ENCODE assay signal across 8 mouse cellular contexts in the genomic region with DNA sequence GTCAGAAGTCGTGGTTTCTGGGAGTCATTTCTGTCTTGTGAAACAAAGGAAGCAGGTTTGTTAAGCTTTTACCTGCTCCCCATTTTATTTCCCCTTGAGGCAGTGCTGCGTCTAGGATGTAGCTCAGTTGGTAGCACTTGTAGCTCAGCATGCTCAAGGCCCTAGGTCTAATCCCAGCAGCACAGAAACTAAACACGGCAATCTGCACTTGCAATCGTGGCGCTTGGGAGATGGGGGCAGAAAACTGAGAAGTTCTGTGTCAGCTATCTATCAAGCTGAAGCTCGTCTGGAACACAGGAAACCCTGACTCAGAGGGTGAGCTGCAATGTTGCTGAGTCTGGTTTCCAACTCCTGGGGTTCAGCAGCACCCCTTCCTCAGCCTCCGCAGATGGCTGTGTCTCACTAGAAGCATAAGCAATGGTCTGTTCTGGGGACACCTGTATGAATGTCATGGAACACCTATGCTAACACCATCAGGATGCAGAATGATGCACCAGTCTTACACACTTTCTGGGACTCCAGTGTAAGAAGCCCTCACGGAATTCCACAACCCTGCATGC. TPM values are rescaled to one million over a fixed set of nuclear protein-coding genes. Genes with fewer than 3 reads are reported as not detected.
DNase-seq lines count a peak whose midpoint lies in the region; ATAC-seq and TF ChIP-seq lines count a peak whose summit lies in the region.

No protein-coding gene starts in this region.

- H3K9me3 ChIP-seq in stomach, embryonic 15.5 days: no peaks in the 10 kb centered on the region
- H3K9me3 ChIP-seq in stomach, postnatal 0 days (ENCODE audit: control insufficient read depth, low read length): no peaks in the 10 kb centered on the region
- H3K9me3 ChIP-seq in limb, embryonic 15.5 days: no peaks in the 10 kb centered on the region

- no peaks in the 10 kb centered on the region for H3K36me3 ChIP-seq in stomach, embryonic 15.5 days
- H3K36me3 ChIP-seq in stomach, postnatal 0 days (ENCODE audit: control insufficient read depth, insufficient read depth, low read length): peaks cover 5% of the 10 kb centered on the region; the same call in 1 of the 2 replicates
- peaks cover 9% of the 10 kb centered on the region; the same call in 1 of the 2 replicates for H3K36me3 ChIP-seq in limb, embryonic 15.5 days

- H3K9ac ChIP-seq in stomach, embryonic 15.5 days: no peak overlapping the region
- H3K9ac ChIP-seq in stomach, postnatal 0 days (ENCODE audit: low read length): no peak overlapping the region
- H3K9ac ChIP-seq in limb, embryonic 15.5 days: no peak overlapping the region

- TF ChIP-seq EP300 in stomach, postnatal 0 days (optimal IDR thresholded peaks at IDR 0.05): no peak

- WGBS in stomach, embryonic 15.5 days: 57% methylated on average over 8 of the region's 8 CpGs
- WGBS in stomach, postnatal 0 days: 56% methylated on average over 8 of the region's 8 CpGs
- WGBS in limb, embryonic 15.5 days: 62% methylated on average over 8 of the region's 8 CpGs

- intact Hi-C loops in heart, postnatal 36 days (cut with DNase I): loop anchor here (1.0 kb wide), 1 partner anchor 16 kb away; no protein-coding TSS in a partner anchor

- no peaks in the 10 kb centered on the region for H3K27me3 ChIP-seq in stomach, embryonic 15.5 days (replicated peaks)
- no peaks in the 10 kb centered on the region for H3K27me3 ChIP-seq in stomach, postnatal 0 days (ENCODE audit: control insufficient read depth, insufficient read depth, low read length)
- H3K27me3 ChIP-seq in limb, embryonic 15.5 days: no peaks in the 10 kb centered on the region; the same call in 1 of the 2 replicates

- peaks cover 17% of the 10 kb centered on the region for H3K4me1 ChIP-seq in stomach, embryonic 15.5 days
- no peaks in the 10 kb centered on the region for H3K4me1 ChIP-seq in stomach, postnatal 0 days (replicated peaks; ENCODE audit: control insufficient read depth, insufficient read depth)
- peaks cover 35% of the 10 kb centered on the region for H3K4me1 ChIP-seq in limb, embryonic 15.5 days

- peak; percentile 94 for DNase-seq in heart, adult 11 months
- DNase-seq in heart, postnatal 36 days: no peak
- DNase-seq in stomach, postnatal 0 days (ENCODE audit: low spot score): no peak
- DNase-seq in right cerebral cortex, postnatal 36 days (ENCODE audit: low spot score in 2 of 2): no peak
- DNase-seq in cerebellum, postnatal 10 days: no peak
- no peak for DNase-seq in ovary, postnatal 14 days (ENCODE audit: low spot score)

- H3K4me3 ChIP-seq in stomach, embryonic 15.5 days (replicated peaks): peak overlapping the region; percentile 67; the same call in 1 of the 2 replicates
- H3K4me3 ChIP-seq in stomach, postnatal 0 days (ENCODE audit: low read depth, low read length): no peak overlapping the region
- H3K4me3 ChIP-seq in limb, embryonic 15.5 days: peak overlapping the region; percentile 77; the same call in 1 of the 2 replicates

- no peak for TF ChIP-seq CTCF in stomach, postnatal 0 days (IDR thresholded peaks at IDR 0.05; ENCODE audit: low read depth)

- peak overlapping the region; percentile 90; the same call in 1 of the 2 replicates for H3K4me2 ChIP-seq in stomach, embryonic 15.5 days
- H3K4me2 ChIP-seq in stomach, postnatal 0 days (replicated peaks; ENCODE audit: low read depth): no peak overlapping the region
- H3K4me2 ChIP-seq in limb, embryonic 15.5 days: no peak overlapping the region

- no peak for ATAC-seq in stomach, embryonic 15.5 days (ENCODE audit: insufficient read depth, low FRiP score, low read depth)
- no peak for ATAC-seq in stomach, postnatal 0 days (ENCODE audit: low FRiP score, low TSS enrichment)
- no peak for ATAC-seq in limb, embryonic 15.5 days (ENCODE audit: insufficient number of reproducible peaks, low FRiP score, low TSS enrichment, low read depth)

- no peak overlapping the region for H3K27ac ChIP-seq in stomach, embryonic 15.5 days
- H3K27ac ChIP-seq in stomach, postnatal 0 days (replicated peaks): no peak overlapping the region
- no peak overlapping the region for H3K27ac ChIP-seq in limb, embryonic 15.5 days

RNA-seq across cellular contexts. Expression of gene Grn, which starts 1.1 kb away (rescaled TPM):
- 100 to 1,000 TPM; 113 to 122 TPM for total RNA-seq in heart, postnatal 36 days (2021)
- 155 and 161 TPM in 2 replicates for polyA plus RNA-seq in stomach, embryonic 15.5 days (2015; fragmentation: Nextera tagmentation; extraction: Ambion mirVana)
- polyA plus RNA-seq in stomach, postnatal 0 days (2015; fragmentation: Nextera tagmentation; extraction: Ambion mirVana): 126 and 142 TPM in 2 replicates
- polyA plus RNA-seq in limb, embryonic 15.5 days (2015; fragmentation: Nextera tagmentation; extraction: Ambion mirVana): 192 and 215 TPM in 2 replicates

RNA-seq across cellular contexts. Expression of gene Fam171a2, which starts 18.4 kb away (rescaled TPM):
- 1 to 10 TPM; 4.3 to 5.2 TPM for total RNA-seq in heart, postnatal 36 days (2021)
- polyA plus RNA-seq in stomach, embryonic 15.5 days (2015; fragmentation: Nextera tagmentation; extraction: Ambion mirVana): 5.5 and 6.1 TPM in 2 replicates
- 2.0 and 2.9 TPM in 2 replicates for polyA plus RNA-seq in stomach, postnatal 0 days (2015; fragmentation: Nextera tagmentation; extraction: Ambion mirVana)
- 4.9 and 5.7 TPM in 2 replicates for polyA plus RNA-seq in limb, embryonic 15.5 days (2015; fragmentation: Nextera tagmentation; extraction: Ambion mirVana)

RNA-seq across cellular contexts. Expression of gene Slc25a39, which starts 21.3 kb away (rescaled TPM):
- 100 to 1,000 TPM; 174 to 183 TPM for total RNA-seq in heart, postnatal 36 days (2021)
- polyA plus RNA-seq in stomach, embryonic 15.5 days (2015; fragmentation: Nextera tagmentation; extraction: Ambion mirVana): 256 and 259 TPM in 2 replicates
- 189 and 200 TPM in 2 replicates for polyA plus RNA-seq in stomach, postnatal 0 days (2015; fragmentation: Nextera tagmentation; extraction: Ambion mirVana)
- polyA plus RNA-seq in limb, embryonic 15.5 days (2015; fragmentation: Nextera tagmentation; extraction: Ambion mirVana): 184 and 195 TPM in 2 replicates

RNA-seq across cellular contexts. Expression of gene Rundc3a, which starts 35.9 kb away (rescaled TPM):
- under 1 TPM in 1 of 2 experiments, not detected in 1; 0.19 TPM for total RNA-seq in heart, postnatal 36 days (2021)
- polyA plus RNA-seq in stomach, embryonic 15.5 days (2015; fragmentation: Nextera tagmentation; extraction: Ambion mirVana): 8.8 and 9.2 TPM in 2 replicates
- polyA plus RNA-seq in stomach, postnatal 0 days (2015; fragmentation: Nextera tagmentation; extraction: Ambion mirVana): 5.1 and 5.9 TPM in 2 replicates
- 1.2 and 1.6 TPM in 2 replicates for polyA plus RNA-seq in limb, embryonic 15.5 days (2015; fragmentation: Nextera tagmentation; extraction: Ambion mirVana)

RNA-seq across cellular contexts. Expression of gene Itga2b, which starts 40.9 kb away (rescaled TPM):
- 1 to 10 TPM; 3.1 to 3.8 TPM for total RNA-seq in heart, postnatal 36 days (2021)
- polyA plus RNA-seq in stomach, embryonic 15.5 days (2015; fragmentation: Nextera tagmentation; extraction: Ambion mirVana): 7.3 and 7.8 TPM in 2 replicates
- 5.4 and 6.5 TPM in 2 replicates for polyA plus RNA-seq in stomach, postnatal 0 days (2015; fragmentation: Nextera tagmentation; extraction: Ambion mirVana)
- polyA plus RNA-seq in limb, embryonic 15.5 days (2015; fragmentation: Nextera tagmentation; extraction: Ambion mirVana): 6.6 and 6.9 TPM in 2 replicates
